Mouse (Mus musculus) olfactory bulb, adult 2 months (tissue): ENCODE measurements around the gene Dusp18.

Source experiments
- CTCF ChIP-seq: fragments of 200-500 bp; IDR thresholded peaks from 2 replicates; pipeline ENCODE4 v1.5.1; 2012; ENCODE audit warnings: low read depth, mild to moderate bottlenecking, low read length, moderate library complexity; ENCODE audit not compliant: insufficient read depth
- POLR2A ChIP-seq: fragments of 200-500 bp; IDR thresholded peaks from 2 replicates; pipeline ENCODE4 v1.6.1; 2012; ENCODE audit warnings: mild to moderate bottlenecking, low read depth, low read length, moderate library complexity; ENCODE audit not compliant: insufficient read depth

GRCm38 (mm10) chr11:3913316-3914108 lies 18.5 kb downstream of the Dusp18 start:
- peak; percentile 59; the same call in 1 of the 2 replicates for TF ChIP-seq POLR2A
- TF ChIP-seq CTCF: 0 out of 2 replicates have a peak, but pooled peaks have one; percentile 24
